Mouse (Mus musculus): ENCODE results near the gene Nxnl1.

The Nxnl1 gene

GRCm38 (mm10) chr8:71554001-71554400 is 12.4 kb downstream of the Nxnl1 start:
- DNase-seq, result no peak

- DNase-seq, result no peak
Observed at GRCm38 (mm10) chr8:71552770-71553169, 13.6 kb downstream of the Nxnl1 start.

DNA sequence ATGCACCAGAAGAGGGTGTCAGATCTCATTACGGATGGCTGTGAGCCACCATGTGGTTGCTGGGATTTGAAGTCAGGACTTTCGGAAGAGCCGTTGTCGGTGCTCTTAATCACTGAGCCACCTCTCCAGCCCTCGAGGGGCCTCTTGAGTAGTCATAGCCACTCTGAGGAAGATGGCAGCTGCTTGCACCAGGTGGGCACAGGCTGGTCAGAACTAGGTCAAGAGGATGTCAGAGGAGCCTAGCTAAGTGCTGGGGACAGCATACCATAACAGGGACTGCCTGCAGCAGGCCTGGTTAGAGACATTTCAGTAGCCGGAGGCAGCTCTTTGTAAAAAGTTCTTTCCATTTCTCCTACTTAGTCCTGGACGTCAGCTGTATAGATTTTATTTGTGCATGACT is 15.6 kb downstream of the Nxnl1 start:
- no peak for DNase-seq

- no peak for DNase-seq
Observed at GRCm38 (mm10) chr8:71547590-71547989, 18.8 kb downstream of the Nxnl1 start.

- DNase-seq, result no peak
Observed at GRCm38 (mm10) chr8:71545053-71545452, 21.3 kb downstream of the Nxnl1 start.

DNA sequence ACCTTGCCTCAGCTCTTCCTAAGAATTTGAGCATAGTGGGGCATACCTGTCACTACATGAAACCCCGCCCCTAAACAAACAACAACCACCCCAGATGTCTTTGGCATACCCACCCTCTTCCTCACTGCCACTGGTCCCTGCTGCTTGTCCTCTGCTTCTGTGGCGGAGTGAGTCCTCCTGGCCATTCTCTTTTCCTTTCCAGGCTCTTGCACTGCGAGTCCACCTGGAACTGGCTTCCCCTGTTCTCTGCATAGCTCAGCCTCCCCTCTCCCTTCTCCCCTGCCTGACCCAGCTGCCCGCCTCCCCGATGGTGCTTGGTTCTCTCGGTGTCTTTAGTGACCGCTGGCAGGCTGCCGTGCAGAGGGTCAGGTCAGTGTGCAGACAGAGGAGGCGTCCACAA is 22.6 kb downstream of the Nxnl1 start:
- DNase-seq, result no peak

GRCm38 (mm10) chr8:71542632-71543343 is 23.6 kb downstream of the Nxnl1 start, which contains the start of gene Mvb12a:
Gene Mvb12a, plus strand, starts transcription at chr8:71542922.
- peak; percentile 98 to 99 for DNase-seq

DNA sequence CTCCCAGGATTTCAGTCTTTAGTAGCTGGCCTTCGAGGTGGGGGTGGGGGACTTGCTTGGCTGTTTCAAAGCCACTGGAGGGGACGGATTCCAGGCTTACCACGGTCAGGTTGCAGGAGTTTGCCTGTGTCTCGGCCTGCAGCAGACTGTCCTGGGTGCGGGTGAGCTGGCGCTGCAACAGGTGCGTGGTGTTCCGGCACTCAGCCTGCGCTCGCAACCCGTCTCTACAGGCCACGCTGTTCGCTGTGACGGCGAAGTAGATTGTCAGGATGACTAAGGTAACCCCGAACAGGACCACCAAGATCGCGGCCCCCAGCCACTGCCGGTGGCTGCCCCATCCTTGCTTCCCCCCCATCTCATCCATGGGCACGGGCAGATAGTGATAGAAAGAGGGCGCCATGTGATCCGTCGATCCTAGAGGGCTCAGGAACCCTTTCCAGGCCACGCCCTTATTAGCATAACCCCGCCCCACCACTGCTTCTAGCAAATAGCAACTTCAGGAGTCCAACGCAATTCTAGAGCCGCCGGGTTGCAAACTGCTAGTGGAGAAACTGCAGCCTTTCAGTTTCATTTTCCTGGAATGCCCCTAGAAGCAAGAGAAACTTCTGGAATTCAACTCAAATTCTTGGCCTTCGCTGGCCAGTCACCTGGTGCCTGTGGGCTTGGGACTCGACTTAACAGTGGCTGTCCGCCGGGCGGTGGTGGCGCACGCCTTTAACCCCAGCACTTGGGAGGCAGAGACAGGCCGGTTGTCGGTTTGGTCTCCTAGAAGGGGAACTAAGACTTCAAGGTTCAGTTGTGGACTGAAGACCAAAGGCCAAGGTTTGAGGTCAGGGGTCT is 29.2 kb downstream of the Nxnl1 start, which contains the start of gene Bst2:
Gene Bst2, minus strand, starts transcription at position 429 of the 840 bp plus-strand sequence.
- peak; percentile 93 to 94 for DNase-seq

GRCm38 (mm10) chr8:71535663-71536062 is 30.7 kb downstream of the Nxnl1 start:
- DNase-seq, result no peak

DNA sequence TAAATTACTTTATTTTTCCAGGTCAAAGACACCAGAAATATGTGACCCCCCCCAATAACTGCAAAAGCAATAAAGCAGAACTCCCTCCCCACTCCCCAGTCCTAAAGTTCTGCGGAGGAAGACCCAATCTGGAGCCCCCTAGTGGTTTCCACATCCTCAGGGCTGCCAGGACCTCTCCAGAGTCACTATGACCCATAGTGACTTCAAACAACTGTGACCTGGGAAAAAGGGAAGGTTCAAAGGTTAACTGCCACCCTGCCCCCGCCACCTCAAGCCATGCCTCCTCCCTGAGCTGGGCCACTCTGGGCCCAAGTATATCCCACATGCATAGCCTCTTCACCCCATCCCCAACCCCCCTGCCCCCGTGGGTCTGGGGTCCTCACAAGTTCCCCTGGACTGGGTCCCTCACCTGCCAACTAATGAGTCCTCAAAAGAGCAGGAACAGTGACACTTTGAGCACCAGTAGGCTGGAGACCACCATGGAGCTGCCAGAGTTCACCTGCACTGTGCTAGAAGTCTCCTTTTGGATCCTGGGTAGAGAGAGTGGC is 32.1 kb downstream of the Nxnl1 start:
- no peak for DNase-seq

GRCm38 (mm10) chr8:71530735-71531467 is 35.5 kb downstream of the Nxnl1 start:
- peak in 1 of 2 experiments; percentile 47 for DNase-seq

DNA sequence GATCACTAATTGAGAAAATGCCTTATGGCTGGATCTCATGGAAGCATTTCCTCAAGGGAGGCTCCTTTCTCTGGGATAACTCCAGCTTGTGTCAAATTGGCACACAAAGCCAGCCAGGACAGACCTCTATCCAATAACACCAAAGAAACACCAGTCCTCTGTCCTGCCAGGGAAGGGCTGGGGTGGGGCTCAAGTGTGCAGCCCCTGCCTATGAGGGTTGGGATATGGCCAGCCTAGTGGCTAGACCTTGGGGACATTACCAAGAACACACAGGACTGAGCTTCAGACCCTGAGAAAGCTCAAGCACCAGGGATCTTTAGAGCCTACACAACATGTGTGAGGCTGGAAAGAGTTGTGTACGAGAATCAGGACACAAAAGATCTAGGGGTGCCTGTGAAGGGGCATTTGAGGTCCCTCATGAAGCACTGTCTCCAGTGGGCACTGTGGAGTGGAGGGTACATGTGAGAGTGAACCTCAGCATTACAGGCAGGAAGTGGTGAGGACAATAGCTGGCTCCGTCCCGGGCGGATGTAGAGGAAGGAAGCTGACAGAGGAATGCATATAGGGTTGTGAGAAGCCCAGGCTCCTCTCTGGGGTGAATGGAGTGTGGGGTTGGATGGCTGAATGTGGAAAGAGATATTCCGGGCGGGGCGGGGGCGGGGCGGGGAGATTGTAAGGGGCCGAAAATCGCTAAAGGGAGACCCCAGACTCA is 37.9 kb downstream of the Nxnl1 start:
- DNase-seq, result peak in 1 of 2 experiments; percentile 47

- no peak for DNase-seq
Observed at GRCm38 (mm10) chr8:71527162-71527870, 39.1 kb downstream of the Nxnl1 start.

DNA sequence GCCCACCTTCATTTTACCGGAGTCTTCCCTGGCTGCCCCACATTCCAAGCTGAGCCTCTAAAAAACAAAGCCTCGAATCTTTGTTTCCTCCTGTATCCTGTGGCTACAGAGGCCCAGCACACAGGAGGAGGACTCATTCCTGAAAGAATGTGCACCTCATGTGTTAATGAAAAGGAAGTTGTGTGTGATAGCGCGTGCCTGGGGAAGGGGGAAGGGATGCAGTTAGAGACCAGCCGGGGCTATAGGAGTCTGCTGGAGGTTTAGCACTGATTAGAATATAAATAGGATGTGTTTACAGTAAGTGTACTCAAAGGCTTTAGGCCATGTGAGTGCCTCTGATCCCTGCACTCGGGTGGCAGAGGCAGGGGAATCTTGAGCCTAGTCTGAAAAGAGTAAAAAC is 40.1 kb downstream of the Nxnl1 start:
- DNase-seq, result no peak

GRCm38 (mm10) chr8:71525226-71526050 is 41.0 kb downstream of the Nxnl1 start, which contains the start of gene Ccdc194:
Gene Ccdc194, minus strand, starts transcription at chr8:71525711.
- no peak for DNase-seq

- peak; percentile 91 to 95 for DNase-seq
Observed at GRCm38 (mm10) chr8:71521634-71522033, 44.8 kb downstream of the Nxnl1 start.

DNA sequence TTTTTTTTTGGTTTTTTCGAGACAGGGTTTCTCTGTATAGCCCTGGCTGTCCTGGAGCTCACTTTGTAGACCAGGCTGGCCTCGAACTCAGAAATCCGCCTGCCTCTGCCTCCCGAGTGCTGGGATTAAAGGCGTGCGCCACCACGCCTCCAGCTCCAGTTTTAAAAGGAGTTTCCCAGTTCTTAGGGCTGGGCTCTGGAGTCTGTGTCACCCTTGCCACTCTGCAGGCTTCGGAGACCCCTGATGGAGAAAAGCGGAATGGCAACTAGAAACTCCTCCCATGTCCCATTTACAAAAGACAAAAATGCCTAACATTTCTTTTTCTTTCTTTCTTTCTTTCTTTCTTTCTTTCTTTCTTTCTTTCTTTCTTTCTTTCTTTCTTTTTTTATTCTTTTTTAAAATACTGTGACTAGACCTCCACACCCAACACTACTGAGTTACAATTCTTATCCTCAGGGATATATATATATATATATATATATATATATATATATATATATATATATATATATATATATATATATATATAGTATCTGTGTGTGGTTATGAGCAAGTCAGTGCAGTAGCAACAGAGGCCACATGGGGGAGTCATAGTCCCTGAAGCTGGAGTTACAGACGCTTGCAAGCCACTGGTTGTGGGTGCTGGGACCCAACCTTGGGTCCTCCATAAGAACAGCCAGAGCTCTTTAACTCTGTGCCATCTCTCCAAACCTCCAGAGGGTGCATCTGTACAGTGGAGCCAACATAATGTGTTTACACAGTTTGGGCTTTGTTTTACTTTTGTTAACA is 47.2 kb downstream of the Nxnl1 start:
- peak; percentile 47 to 76 for DNase-seq

DNA sequence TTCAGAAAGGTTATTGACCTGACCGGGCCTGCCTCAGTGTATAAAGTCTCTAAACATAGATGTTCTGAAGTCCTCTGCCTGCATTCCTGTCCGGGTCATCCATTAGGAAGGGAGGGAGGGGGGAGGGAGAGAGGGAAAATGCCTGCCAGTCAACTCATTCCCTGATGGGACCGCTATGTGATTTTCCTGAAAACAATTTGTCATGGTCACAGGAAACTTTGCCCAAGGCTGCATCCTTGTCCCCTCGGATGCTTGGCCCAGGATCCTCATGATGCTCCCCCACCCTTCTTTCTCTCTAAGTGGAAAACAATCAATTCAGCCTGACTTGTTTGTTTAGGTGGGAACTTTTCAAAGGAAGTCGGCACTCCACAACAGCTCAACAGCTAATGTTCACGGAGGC is 49.6 kb downstream of the Nxnl1 start:
- DNase-seq, result peak in 1 of 2 experiments; percentile 73

GRCm38 (mm10) chr8:71515043-71515442 is 51.4 kb downstream of the Nxnl1 start:
- DNase-seq, result no peak
